Mouse (Mus musculus): Measurements from ENCODE around the gene Ak2. TPM values are rescaled to one million over a fixed set of nuclear protein-coding genes. Genes with fewer than 3 reads are reported as not detected.

Ak2 gene
- total RNA-seq (2018; cell fraction: chromatin; rRNA removed): 100 to 1,000 TPM in 1 of 26 experiments, 10 to 100 TPM in 25; 36.7 to 102 (median 78.7) TPM
- total RNA-seq (2018; cell fraction: cytosol; rRNA removed): 100 to 1,000 TPM in 4 of 26 experiments, 10 to 100 TPM in 22; 56.1 to 106 (median 81.4) TPM
- total RNA-seq (2018; cell fraction: nucleus; rRNA removed): 100 to 1,000 TPM in 2 of 26 experiments, 10 to 100 TPM in 24; 53.5 to 105 (median 79.1) TPM
- 63.1 to 68.1 TPM (median 64.7 TPM) in 3 replicates for polyA plus RNA-seq (2018)

DNA sequence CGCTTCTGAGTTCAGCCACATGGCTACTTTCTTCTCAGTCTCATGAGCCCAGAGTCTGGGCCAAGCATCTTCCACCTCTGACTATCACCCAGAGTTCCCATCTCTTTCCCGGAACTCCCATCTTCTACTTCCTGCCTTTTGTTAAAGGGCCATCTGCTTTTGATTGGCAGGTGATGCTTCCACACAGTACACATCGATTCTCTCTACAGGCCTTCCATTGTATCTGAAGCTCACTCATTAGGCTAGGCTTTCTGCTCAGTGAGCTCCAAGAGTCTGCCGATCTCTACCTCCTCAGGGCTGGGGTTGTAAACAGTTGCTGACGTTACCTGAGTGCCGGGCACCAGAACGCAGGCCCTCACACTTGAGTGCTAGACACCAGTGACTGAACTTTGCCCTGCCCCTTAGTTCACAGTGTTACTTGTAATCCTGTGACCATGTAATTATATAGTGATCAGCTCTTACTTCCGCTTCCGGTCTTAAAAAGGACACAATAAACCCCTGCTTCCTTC is at the start of gene Ak2:
Ak2 (plus strand) TSS at position 459 of the 509 bp plus-strand sequence.
- no peak within 1 kb of the TSS for H3K27ac ChIP-seq

DNA sequence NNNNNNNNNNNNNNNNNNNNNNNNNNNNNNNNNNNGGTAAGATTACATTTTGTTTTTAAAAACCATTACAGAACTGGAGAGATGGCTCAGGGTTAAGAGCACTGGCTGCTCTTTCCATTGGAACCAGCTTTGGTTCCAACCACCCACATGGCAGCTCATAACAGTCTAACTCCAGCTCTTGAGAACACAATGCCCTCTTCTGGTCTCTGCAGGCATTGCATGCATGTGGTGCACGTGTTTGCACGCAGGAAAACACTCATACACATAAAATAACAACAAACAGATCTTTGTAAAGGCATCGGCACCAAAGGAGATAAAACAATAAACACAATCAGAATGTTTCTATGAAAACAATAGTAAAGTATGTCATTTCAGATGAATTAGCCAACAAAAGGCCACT is 49.4 kb upstream of the Ak2 start:
- Histone ChIP-seq H3K36me3 (ENCODE audit: inconsistent target) (no peaks in the 10 kb centered on the region), H3K27ac (no peak overlapping the region), H3K4me3 (ENCODE audit: inconsistent target) (no peak overlapping the region), H3K79me2 (ENCODE audit: inconsistent target) (no peaks in the 10 kb centered on the region)
- WGBS (ENCODE audit: missing documents): no CpG with 5 or more reads among the region's 3 CpGs

More for the DNA sequence above, at the start of gene Ak2:
- 95% methylated on average over 9 of the region's 9 CpGs for WGBS (ENCODE audit: missing documents)
- Histone ChIP-seq H3K4me3 (ENCODE audit: inconsistent target) (no peak within 1 kb of the TSS), H3K36me3 (ENCODE audit: inconsistent target) (peaks cover 7% of the 10 kb centered on the region; the same call in 1 of the 2 replicates), H3K79me2 (ENCODE audit: inconsistent target) (peaks cover 35% of the 10 kb centered on the region)

DNA sequence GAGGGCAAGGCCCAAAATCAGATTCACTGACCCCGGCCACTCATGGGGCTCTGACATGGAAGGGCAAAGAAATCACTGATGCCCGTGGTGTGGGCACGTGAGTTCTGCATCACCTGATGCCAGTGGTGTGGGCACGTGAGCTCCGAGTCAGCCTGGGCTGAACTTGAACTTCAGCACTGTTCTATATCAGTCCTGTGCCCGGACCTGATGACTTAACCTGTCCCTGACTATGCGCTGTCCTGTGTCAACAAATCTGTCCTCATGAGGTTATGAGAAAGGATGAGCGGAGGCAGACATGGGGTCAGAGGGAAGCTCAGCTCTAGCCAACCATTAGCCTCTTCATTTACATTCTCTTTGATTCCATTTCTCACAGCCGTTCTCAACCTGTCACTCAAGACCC is 45.0 kb upstream of the Ak2 start:
- Histone ChIP-seq H3K27ac (no peak overlapping the region), H3K79me2 (ENCODE audit: inconsistent target) (no peaks in the 10 kb centered on the region), H3K36me3 (ENCODE audit: inconsistent target) (no peaks in the 10 kb centered on the region), H3K4me3 (ENCODE audit: inconsistent target) (no peak overlapping the region)
- 92% methylated on average over 9 of the region's 9 CpGs for WGBS (ENCODE audit: missing documents)

DNA sequence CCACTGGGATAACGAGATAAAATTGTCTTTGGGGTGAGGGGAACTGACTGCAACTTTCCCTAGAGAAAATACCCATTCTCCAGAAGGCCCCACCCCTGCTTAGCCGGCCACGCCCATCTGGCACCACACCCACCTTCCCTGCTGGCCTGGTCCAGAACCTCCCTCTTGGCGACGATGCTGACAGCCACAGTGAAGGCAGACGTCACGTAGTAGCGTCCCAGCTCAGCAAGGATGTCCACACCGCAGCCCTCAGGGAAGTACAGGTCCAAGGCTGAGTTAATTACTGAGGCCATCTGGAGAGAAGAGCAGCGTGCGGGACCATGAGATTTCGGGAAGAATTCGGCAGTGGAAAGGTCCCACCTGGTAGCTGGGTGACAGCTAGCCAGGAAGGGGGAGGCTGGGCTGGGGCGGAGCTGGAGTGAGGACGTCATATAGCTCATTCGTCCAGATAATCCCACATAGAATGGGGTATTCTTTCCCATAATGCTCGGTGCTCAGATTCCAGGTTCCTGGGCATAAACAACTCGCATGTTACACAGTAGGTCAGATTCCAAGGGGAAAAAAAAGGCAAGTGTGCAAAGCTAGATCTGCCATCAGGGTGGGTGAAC is 44.3 kb upstream of the Ak2 start:
- H3K4me3 ChIP-seq (ENCODE audit: inconsistent target): no peak overlapping the region
- no peaks in the 10 kb centered on the region for H3K79me2 ChIP-seq (ENCODE audit: inconsistent target)
- H3K27ac ChIP-seq: no peak overlapping the region
- no peaks in the 10 kb centered on the region for H3K36me3 ChIP-seq (ENCODE audit: inconsistent target)
- 41% methylated on average over 18 of the region's 18 CpGs for WGBS (ENCODE audit: missing documents)

DNA sequence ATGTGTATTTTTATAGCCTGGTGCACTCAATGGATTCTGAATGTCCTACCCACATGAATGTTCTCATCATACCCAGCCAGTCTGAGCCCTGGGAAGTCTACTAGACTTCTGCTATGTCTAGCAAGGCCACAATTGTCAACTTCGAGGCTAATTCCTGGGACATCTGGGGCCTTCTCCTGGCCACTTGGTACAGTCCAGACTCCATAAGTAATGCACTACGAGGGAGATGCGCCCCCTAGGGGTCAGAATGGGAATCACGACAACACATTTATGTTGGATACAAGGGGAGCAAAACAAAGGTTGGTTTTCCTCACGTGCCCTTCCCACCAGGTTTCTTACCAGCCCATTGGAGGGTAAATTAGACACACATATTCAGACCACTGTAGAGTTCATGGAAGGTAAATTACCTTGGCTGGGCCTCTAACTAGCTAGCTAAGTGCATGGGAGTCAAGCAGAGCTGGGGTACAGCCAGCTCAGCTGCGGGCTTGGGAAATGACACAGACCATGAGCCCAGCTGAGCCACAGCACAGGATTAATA is 43.6 kb upstream of the Ak2 start:
- 30% methylated on average over 6 of the region's 6 CpGs for WGBS (ENCODE audit: missing documents)
- Histone ChIP-seq H3K4me3 (ENCODE audit: inconsistent target) (no peak overlapping the region), H3K79me2 (ENCODE audit: inconsistent target) (no peaks in the 10 kb centered on the region), H3K27ac (no peak overlapping the region), H3K36me3 (ENCODE audit: inconsistent target) (no peaks in the 10 kb centered on the region)

DNA sequence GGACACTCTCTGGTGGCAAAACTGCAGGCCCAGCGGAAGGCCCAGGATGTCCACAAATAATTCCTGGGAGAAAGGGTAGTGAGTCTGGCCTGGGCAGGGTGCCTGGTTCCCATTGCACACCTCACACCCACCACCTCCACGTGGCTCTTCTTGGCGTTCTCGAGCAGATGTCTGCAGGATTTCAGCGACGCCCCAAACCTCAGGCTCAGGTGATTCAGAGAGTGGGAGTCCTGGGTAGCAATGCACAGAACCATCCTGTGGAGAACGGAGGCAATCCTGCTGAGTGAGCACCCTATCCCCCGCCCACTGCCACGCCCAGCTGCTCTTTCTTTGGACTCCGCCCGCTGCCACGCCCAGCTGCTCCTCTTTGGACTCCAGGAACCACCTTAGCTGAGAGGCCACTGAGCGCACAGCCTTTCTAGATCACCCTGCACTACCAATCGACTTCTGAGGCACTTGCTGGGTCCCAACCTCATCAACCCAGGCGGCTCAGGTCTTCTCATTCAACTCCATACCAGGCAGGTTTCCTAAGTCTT is 42.2 kb upstream of the Ak2 start:
- no peaks in the 10 kb centered on the region for H3K79me2 ChIP-seq (ENCODE audit: inconsistent target)
- no peak overlapping the region for H3K4me3 ChIP-seq (ENCODE audit: inconsistent target)
- H3K36me3 ChIP-seq (ENCODE audit: inconsistent target): no peaks in the 10 kb centered on the region
- 57% methylated on average over 15 of the region's 15 CpGs for WGBS (ENCODE audit: missing documents)
- no peak overlapping the region for H3K27ac ChIP-seq

DNA sequence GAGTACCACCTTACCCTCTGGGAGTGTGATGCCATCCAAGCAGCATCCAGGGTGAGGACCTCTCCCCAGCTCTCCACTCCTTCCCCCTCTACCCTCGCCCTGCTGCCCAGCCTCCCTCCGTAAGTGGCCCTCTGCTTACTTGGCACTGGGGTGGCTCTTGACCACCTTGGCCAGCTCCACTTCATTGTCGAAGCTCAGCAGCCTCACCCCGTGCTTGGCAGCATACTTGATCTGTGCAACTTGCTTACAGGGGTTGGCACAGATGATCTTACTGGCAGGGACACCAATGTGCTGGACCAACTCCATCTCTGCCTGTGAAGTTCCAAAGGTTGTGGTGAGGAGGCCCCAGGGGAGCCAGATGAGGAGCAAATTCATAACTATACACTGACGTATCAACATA is 41.3 kb upstream of the Ak2 start:
- Histone ChIP-seq H3K4me3 (ENCODE audit: inconsistent target) (no peak overlapping the region), H3K27ac (no peak overlapping the region), H3K79me2 (ENCODE audit: inconsistent target) (no peaks in the 10 kb centered on the region), H3K36me3 (ENCODE audit: inconsistent target) (no peaks in the 10 kb centered on the region)
- 91% methylated on average over 5 of the region's 5 CpGs for WGBS (ENCODE audit: missing documents)

DNA sequence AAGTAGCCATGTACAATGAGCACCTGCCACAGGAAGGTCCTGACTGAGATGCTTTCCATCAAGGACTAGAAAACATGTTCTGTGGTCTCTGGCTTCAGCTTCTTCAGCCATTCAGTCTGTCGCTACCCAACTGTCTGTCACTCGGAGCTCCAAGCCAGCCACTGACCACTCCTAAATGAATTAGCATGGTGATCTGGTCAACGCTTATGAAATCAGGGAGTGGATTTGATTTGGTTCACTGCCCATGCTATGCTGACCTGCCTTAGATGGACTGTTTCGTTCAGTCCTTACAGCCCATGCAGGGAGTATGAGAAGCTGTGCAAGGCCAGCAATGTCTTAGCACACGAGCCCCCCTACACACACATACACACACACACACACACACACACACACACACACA is 37.9 kb upstream of the Ak2 start:
- Histone ChIP-seq H3K79me2 (ENCODE audit: inconsistent target) (no peaks in the 10 kb centered on the region), H3K36me3 (ENCODE audit: inconsistent target) (no peaks in the 10 kb centered on the region), H3K27ac (no peak overlapping the region), H3K4me3 (ENCODE audit: inconsistent target) (no peak overlapping the region)
- 90% methylated on average over 5 of the region's 5 CpGs for WGBS (ENCODE audit: missing documents)

DNA sequence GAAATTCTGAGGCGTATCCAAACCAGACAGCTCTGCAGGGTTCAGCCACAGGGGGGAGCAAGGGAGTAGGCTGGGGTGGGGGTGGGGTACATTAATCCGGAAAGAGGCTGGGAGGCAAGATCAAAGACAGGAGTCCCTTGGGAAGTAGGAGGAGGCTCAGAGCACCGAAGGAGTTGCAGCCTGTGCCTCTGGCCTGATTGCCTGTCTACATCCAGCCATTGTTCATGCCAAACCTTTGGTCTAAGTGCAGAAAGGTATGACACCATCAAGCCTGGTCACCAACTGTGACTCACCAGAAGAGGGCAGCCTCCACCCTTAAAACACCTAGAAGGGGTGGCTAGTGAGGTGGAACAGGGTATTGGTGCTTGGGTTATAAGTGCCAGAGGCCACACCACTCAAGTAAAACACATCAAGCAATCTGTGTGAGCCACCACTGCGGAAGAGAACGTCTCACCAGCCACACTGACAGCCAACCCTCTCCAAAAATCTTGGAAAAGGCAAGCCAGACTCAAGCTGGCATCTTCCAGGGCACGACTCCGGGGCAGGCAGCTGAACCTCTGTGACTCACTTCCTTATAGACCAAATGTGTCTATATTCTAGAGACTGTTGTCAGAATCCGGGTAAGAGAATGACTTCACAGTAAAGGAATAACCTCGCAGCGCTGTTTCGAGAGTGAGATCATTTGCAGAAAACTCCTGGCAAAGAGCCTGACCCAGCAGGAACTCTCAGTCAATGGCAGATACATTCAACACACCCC is 34.4 kb upstream of the Ak2 start:
- Histone ChIP-seq H3K4me3 (ENCODE audit: inconsistent target) (no peak overlapping the region), H3K27ac (peak overlapping the region; percentile 46), H3K36me3 (ENCODE audit: inconsistent target) (no peaks in the 10 kb centered on the region), H3K79me2 (ENCODE audit: inconsistent target) (no peaks in the 10 kb centered on the region)
- WGBS (ENCODE audit: missing documents): 50% methylated on average over 11 of the region's 11 CpGs

DNA sequence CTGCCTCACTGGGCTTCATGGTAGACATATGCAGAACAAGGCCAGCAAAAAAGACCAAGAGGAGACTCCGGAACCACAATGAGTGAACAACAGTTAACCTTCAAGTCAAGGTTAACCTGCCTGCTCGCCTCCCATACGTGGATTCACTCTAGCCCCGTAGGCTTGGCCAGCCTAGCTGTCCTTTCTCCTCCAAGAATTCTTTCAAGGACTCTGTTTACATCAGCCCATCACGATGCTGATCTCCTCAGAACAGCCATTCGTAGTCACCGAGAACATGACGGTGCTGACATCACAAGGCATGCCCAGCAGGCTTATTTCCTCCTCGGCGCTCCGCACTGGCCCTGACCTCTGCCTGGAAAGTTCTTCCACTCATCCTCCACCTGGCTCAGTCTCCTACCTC is 33.6 kb upstream of the Ak2 start:
- 92% methylated on average over 11 of the region's 11 CpGs for WGBS (ENCODE audit: missing documents)
- H3K79me2 ChIP-seq (ENCODE audit: inconsistent target): no peaks in the 10 kb centered on the region
- no peak overlapping the region for H3K4me3 ChIP-seq (ENCODE audit: inconsistent target)
- H3K36me3 ChIP-seq (ENCODE audit: inconsistent target): no peaks in the 10 kb centered on the region
- H3K27ac ChIP-seq: peak overlapping the region; percentile 46

DNA sequence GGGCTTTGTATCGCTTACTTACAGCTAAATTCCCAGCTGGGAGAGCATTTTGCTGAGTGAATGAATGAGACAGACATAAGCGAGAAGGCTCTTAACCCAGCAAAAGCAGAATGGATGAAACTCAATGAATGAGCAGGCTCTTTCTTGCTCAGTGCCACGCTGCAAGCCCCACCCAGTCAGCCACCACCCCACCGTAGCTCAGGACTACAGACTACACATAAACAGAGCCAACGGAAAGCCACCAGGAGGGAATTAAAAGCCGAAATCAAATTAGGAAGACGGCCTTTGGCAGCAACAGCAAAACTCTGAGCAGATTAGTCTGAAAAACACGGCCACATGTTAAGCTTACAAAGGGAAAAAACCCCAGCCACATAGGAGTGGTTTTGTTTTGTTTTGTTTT is 32.9 kb upstream of the Ak2 start:
- 96% methylated on average over 8 of the region's 8 CpGs for WGBS (ENCODE audit: missing documents)
- no peak overlapping the region for H3K4me3 ChIP-seq (ENCODE audit: inconsistent target)
- H3K27ac ChIP-seq: no peak overlapping the region
- H3K79me2 ChIP-seq (ENCODE audit: inconsistent target): no peaks in the 10 kb centered on the region
- H3K36me3 ChIP-seq (ENCODE audit: inconsistent target): no peaks in the 10 kb centered on the region

DNA sequence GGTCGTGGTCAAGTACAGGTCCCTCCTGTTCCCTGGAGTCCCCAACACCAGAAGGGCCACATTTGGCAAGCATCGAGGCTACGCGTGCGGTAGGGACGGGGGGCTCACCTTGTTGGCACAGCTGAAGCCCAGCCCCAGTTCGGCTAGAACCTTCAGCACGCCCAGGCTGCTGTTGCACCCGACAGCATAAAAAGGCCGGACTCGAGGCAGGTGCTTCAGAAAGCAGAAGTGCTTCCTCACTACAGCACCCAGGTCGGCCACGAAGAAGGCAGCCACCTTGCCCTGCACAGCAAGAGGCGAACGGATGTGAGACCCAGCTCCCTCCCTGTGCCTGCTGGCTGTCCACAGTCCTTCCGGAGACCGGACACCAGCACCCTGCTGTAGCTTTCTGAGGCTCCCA is 32.1 kb upstream of the Ak2 start:
- H3K4me3 ChIP-seq (ENCODE audit: inconsistent target): no peak overlapping the region
- WGBS (ENCODE audit: missing documents): 64% methylated on average over 17 of the region's 17 CpGs

DNA sequence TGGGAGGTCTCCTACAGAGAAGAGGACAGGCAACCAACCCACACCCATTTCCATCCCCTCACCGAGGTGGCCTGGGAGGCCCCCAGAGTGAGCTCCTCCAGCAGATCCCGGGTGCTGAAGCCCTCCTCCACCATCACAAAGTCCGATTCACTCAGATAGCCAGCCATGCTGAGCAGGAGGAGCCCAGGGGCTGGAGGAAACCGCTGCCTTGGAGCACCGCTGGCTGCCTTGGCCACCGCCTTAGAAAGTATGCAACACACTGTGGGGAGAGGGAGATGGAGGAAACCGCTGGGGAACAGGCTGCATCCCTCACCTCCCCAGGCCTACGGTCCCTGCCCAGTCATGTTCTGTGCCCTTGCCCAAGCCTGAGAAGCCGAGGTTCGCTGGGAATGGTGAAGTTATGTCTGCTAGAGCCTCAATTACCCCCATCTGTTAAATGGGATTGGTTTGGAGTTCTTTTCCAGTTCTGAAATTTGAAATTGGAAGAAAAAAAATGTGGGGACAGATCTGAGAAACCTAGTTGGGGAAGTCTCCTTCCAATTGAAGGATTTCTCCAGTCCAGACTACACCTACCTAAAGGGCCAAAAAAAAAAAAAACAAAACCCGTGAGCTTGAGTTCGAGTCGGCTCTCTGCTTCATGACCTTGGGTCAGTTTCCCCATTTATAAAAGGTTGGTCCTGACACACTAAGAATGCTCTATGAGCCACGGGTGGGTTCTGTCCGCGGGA is 30.3 kb upstream of the Ak2 start:
- H3K36me3 ChIP-seq (ENCODE audit: inconsistent target): no peaks in the 10 kb centered on the region
- WGBS (ENCODE audit: missing documents): 42% methylated on average over 16 of the region's 16 CpGs

More for the DNA sequence above, 32.1 kb upstream of the Ak2 start:
- H3K79me2 ChIP-seq (ENCODE audit: inconsistent target): no peaks in the 10 kb centered on the region
- no peaks in the 10 kb centered on the region for H3K36me3 ChIP-seq (ENCODE audit: inconsistent target)
- H3K27ac ChIP-seq: no peak overlapping the region

More for the DNA sequence above, 30.3 kb upstream of the Ak2 start:
- H3K79me2 ChIP-seq (ENCODE audit: inconsistent target): no peaks in the 10 kb centered on the region
- peak overlapping the region; percentile 17; the same call in 1 of the 2 replicates for H3K4me3 ChIP-seq (ENCODE audit: inconsistent target)
- no peak overlapping the region for H3K27ac ChIP-seq
